Mouse (Mus musculus): ENCODE measurements around the gene Olfr735. TPM values are rescaled to one million over a fixed set of nuclear protein-coding genes. Genes with fewer than 3 reads are reported as not detected.

The Olfr735 gene
- not detected in 2 replicates for polyA plus RNA-seq (2011; ENCODE audit: insufficient read depth, insufficient read length, low read depth, missing spikeins)

DNA sequence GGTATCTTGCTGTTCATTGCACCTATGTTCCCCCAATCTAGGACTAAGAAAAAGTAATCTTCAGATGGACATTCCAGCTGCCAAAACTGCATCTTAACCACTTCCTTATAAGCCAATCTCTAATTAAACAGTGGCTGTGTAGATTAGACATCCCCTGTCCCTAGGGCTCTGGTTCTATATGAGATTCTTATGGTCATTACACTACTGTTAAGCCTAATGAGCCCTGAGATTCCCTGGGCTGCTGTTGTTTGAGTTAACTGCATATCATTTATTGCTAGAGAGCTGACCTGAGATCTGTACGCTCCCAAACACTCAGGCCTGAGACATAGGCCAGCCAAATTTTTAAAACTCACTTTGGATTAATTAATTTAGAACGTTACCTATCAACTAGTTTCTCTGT is at the start of gene Olfr735:
Olfr735 (minus strand) TSS at position 77 of the 400 bp plus-strand sequence.
- no peaks in the 10 kb centered on the region for H3K9me3 ChIP-seq (replicated peaks; ENCODE audit: control insufficient read depth, insufficient read depth, low read length, poor library complexity, severe bottlenecking)
- no peak within 1 kb of the TSS for H3K9ac ChIP-seq (ENCODE audit: low read depth, poor library complexity, severe bottlenecking)
- no peaks in the 10 kb centered on the region for H3K27me3 ChIP-seq (ENCODE audit: control insufficient read depth, insufficient read depth, low read length, poor library complexity, severe bottlenecking)
- H3K4me3 ChIP-seq (ENCODE audit: low read depth, low read length) = no peak within 1 kb of the TSS
- H3K27ac ChIP-seq (ENCODE audit: insufficient read depth, low read length) = no peak within 1 kb of the TSS
- TF ChIP-seq EP300 (IDR thresholded peaks at IDR 0.05; ENCODE audit: insufficient read depth, low read depth, low read length) = no peak
- TF ChIP-seq CTCF (IDR thresholded peaks at IDR 0.05; ENCODE audit: low read depth, low read length) = no peak
- TF ChIP-seq POLR2A (IDR thresholded peaks at IDR 0.05; ENCODE audit: insufficient read depth, low read length) = no peak
- no peaks in the 10 kb centered on the region for H3K36me3 ChIP-seq (ENCODE audit: control insufficient read depth, insufficient read depth, low read length, poor library complexity, severe bottlenecking)
- H3K4me1 ChIP-seq (ENCODE audit: control insufficient read depth, insufficient read depth, low read length) = no peaks in the 10 kb centered on the region

DNA sequence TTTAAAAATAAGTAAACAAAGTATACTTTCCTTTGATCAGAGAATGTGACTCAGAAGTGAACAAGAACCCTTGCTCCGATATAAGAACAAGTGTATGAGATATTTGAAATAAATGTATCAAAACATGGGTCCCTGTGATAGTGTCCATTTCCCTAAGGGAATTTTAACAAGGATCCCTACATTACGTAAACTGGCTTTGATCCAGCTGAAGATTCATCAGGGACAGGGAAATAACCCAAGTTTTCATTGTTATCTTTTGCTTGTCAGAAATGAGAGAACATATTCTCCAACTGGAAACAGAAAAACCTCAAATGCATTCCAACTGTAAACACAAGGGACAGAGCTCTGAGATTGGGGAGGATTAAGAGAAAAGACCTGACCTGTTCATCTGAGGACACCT is 32.2 kb upstream of the Olfr735 start, which contains the start of gene Olfr736:
Olfr736 (plus strand) TSS at position 301 of the 400 bp plus-strand sequence.
- H3K36me3 ChIP-seq (ENCODE audit: control insufficient read depth, insufficient read depth, low read length, poor library complexity, severe bottlenecking) = no peaks in the 10 kb centered on the region
- H3K4me1 ChIP-seq (ENCODE audit: control insufficient read depth, insufficient read depth, low read length) = no peaks in the 10 kb centered on the region
- no peaks in the 10 kb centered on the region for H3K27me3 ChIP-seq (ENCODE audit: control insufficient read depth, insufficient read depth, low read length, poor library complexity, severe bottlenecking)
- no peaks in the 10 kb centered on the region for H3K9me3 ChIP-seq (replicated peaks; ENCODE audit: control insufficient read depth, insufficient read depth, low read length, poor library complexity, severe bottlenecking)
- no peak within 1 kb of the TSS for H3K4me3 ChIP-seq (ENCODE audit: low read depth, low read length)
- no peak within 1 kb of the TSS for H3K9ac ChIP-seq (ENCODE audit: low read depth, poor library complexity, severe bottlenecking)
- no peak within 1 kb of the TSS for H3K27ac ChIP-seq (ENCODE audit: insufficient read depth, low read length)
- TF ChIP-seq EP300 (IDR thresholded peaks at IDR 0.05; ENCODE audit: insufficient read depth, low read depth, low read length) (no peak), CTCF (IDR thresholded peaks at IDR 0.05; ENCODE audit: low read depth, low read length) (no peak), POLR2A (IDR thresholded peaks at IDR 0.05; ENCODE audit: insufficient read depth, low read length) (no peak)

GRCm38 (mm10) chr14:50363561-50363960 is 14.9 kb upstream of the Olfr735 start:
- no peaks in the 10 kb centered on the region for H3K9me3 ChIP-seq (replicated peaks; ENCODE audit: control insufficient read depth, insufficient read depth, low read length, poor library complexity, severe bottlenecking)
- H3K27ac ChIP-seq (ENCODE audit: insufficient read depth, low read length) = no peak overlapping the region
- H3K4me1 ChIP-seq (ENCODE audit: control insufficient read depth, insufficient read depth, low read length) = no peaks in the 10 kb centered on the region
- TF ChIP-seq EP300 (IDR thresholded peaks at IDR 0.05; ENCODE audit: insufficient read depth, low read depth, low read length) (no peak), POLR2A (IDR thresholded peaks at IDR 0.05; ENCODE audit: insufficient read depth, low read length) (no peak), CTCF (IDR thresholded peaks at IDR 0.05; ENCODE audit: low read depth, low read length) (no peak)
- H3K4me3 ChIP-seq (ENCODE audit: low read depth, low read length) = no peak overlapping the region
- no peaks in the 10 kb centered on the region for H3K27me3 ChIP-seq (ENCODE audit: control insufficient read depth, insufficient read depth, low read length, poor library complexity, severe bottlenecking)
- H3K9ac ChIP-seq (ENCODE audit: low read depth, poor library complexity, severe bottlenecking) = no peak overlapping the region
- H3K36me3 ChIP-seq (ENCODE audit: control insufficient read depth, insufficient read depth, low read length, poor library complexity, severe bottlenecking) = no peaks in the 10 kb centered on the region

GRCm38 (mm10) chr14:50360480-50360879 is 11.8 kb upstream of the Olfr735 start:
- no peak overlapping the region for H3K27ac ChIP-seq (ENCODE audit: insufficient read depth, low read length)
- no peaks in the 10 kb centered on the region for H3K9me3 ChIP-seq (replicated peaks; ENCODE audit: control insufficient read depth, insufficient read depth, low read length, poor library complexity, severe bottlenecking)
- H3K4me3 ChIP-seq (ENCODE audit: low read depth, low read length) = no peak overlapping the region
- H3K27me3 ChIP-seq (ENCODE audit: control insufficient read depth, insufficient read depth, low read length, poor library complexity, severe bottlenecking) = no peaks in the 10 kb centered on the region
- no peaks in the 10 kb centered on the region for H3K4me1 ChIP-seq (ENCODE audit: control insufficient read depth, insufficient read depth, low read length)
- no peak for TF ChIP-seq EP300 (IDR thresholded peaks at IDR 0.05; ENCODE audit: insufficient read depth, low read depth, low read length)
- no peak for TF ChIP-seq POLR2A (IDR thresholded peaks at IDR 0.05; ENCODE audit: insufficient read depth, low read length)
- no peak for TF ChIP-seq CTCF (IDR thresholded peaks at IDR 0.05; ENCODE audit: low read depth, low read length)
- H3K9ac ChIP-seq (ENCODE audit: low read depth, poor library complexity, severe bottlenecking) = no peak overlapping the region
- no peaks in the 10 kb centered on the region for H3K36me3 ChIP-seq (ENCODE audit: control insufficient read depth, insufficient read depth, low read length, poor library complexity, severe bottlenecking)

DNA sequence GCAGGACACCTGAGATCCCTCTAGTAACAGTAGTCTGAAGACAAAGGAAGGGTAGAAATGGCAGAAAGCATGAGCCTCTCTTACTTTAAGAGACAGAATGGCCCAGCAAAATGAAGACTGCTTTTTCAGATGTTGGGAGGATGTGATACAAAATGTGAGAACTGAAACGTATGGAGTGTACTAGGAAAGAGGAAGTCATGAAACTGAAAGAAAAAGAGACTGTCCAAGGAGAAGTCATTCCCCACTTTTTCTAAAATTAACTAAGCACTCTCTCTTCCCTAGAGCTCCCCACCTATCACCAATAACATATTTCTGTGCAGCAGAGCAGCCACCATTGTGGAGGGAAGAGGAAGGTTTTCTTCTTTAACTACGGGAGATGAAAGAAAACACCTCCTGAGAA is 8.9 kb upstream of the Olfr735 start, which contains the start of gene Tlr11:
Tlr11 (plus strand) TSS at position 322 of the 400 bp plus-strand sequence.
- Histone ChIP-seq H3K4me1 (ENCODE audit: control insufficient read depth, insufficient read depth, low read length) (no peaks in the 10 kb centered on the region), H3K9me3 (replicated peaks; ENCODE audit: control insufficient read depth, insufficient read depth, low read length, poor library complexity, severe bottlenecking) (no peaks in the 10 kb centered on the region), H3K27ac (ENCODE audit: insufficient read depth, low read length) (no peak within 1 kb of the TSS), H3K36me3 (ENCODE audit: control insufficient read depth, insufficient read depth, low read length, poor library complexity, severe bottlenecking) (no peaks in the 10 kb centered on the region), H3K4me3 (ENCODE audit: low read depth, low read length) (no peak within 1 kb of the TSS), H3K27me3 (ENCODE audit: control insufficient read depth, insufficient read depth, low read length, poor library complexity, severe bottlenecking) (no peaks in the 10 kb centered on the region), H3K9ac (ENCODE audit: low read depth, poor library complexity, severe bottlenecking) (no peak within 1 kb of the TSS)
- TF ChIP-seq POLR2A (IDR thresholded peaks at IDR 0.05; ENCODE audit: insufficient read depth, low read length) = no peak
- TF ChIP-seq EP300 (IDR thresholded peaks at IDR 0.05; ENCODE audit: insufficient read depth, low read depth, low read length) = no peak
- no peak for TF ChIP-seq CTCF (IDR thresholded peaks at IDR 0.05; ENCODE audit: low read depth, low read length)

GRCm38 (mm10) chr14:50356725-50357124 is 8.1 kb upstream of the Olfr735 start:
- no peaks in the 10 kb centered on the region for H3K4me1 ChIP-seq (ENCODE audit: control insufficient read depth, insufficient read depth, low read length)
- no peaks in the 10 kb centered on the region for H3K9me3 ChIP-seq (replicated peaks; ENCODE audit: control insufficient read depth, insufficient read depth, low read length, poor library complexity, severe bottlenecking)
- no peak overlapping the region for H3K4me3 ChIP-seq (ENCODE audit: low read depth, low read length)
- H3K36me3 ChIP-seq (ENCODE audit: control insufficient read depth, insufficient read depth, low read length, poor library complexity, severe bottlenecking) = no peaks in the 10 kb centered on the region
- H3K27me3 ChIP-seq (ENCODE audit: control insufficient read depth, insufficient read depth, low read length, poor library complexity, severe bottlenecking) = no peaks in the 10 kb centered on the region
- H3K9ac ChIP-seq (ENCODE audit: low read depth, poor library complexity, severe bottlenecking) = no peak overlapping the region
- no peak for TF ChIP-seq EP300 (IDR thresholded peaks at IDR 0.05; ENCODE audit: insufficient read depth, low read depth, low read length)
- TF ChIP-seq POLR2A (IDR thresholded peaks at IDR 0.05; ENCODE audit: insufficient read depth, low read length) = no peak
- no peak for TF ChIP-seq CTCF (IDR thresholded peaks at IDR 0.05; ENCODE audit: low read depth, low read length)
- H3K27ac ChIP-seq (ENCODE audit: insufficient read depth, low read length) = no peak overlapping the region
